Mouse (Mus musculus) intestine, postnatal 0 days (tissue): ENCODE data around the gene Cdyl2. TPM values are rescaled to one million over a fixed set of nuclear protein-coding genes. Genes with fewer than 3 reads are reported as not detected.

Source experiments
- ATAC-seq: fragments of 200-750 bp; cut with Nextera tagmentation; 2 replicates; pipeline ENCODE4 v1.8.0; 2017; ENCODE audit warnings: mild to moderate bottlenecking, moderate TSS enrichment, moderate library complexity
- H3K27ac ChIP-seq: fragments of 300-500 bp; sonication (generic); 2 replicates; pipeline ENCODE4 v1.5.1; 2014; ENCODE audit warnings: mild to moderate bottlenecking, low read depth, low read length, moderate library complexity
- H3K27me3 ChIP-seq: fragments of 300-500 bp; sonication (generic); replicated peaks from 2 replicates; pipeline ENCODE4 v1.6.1; 2014; ENCODE audit warnings: low read length, mixed read lengths; ENCODE audit not compliant: control insufficient read depth, insufficient read depth
- H3K36me3 ChIP-seq: fragments of 300-500 bp; sonication (generic); 2 replicates; pipeline ENCODE4 v1.6.1; 2014; ENCODE audit warnings: mild to moderate bottlenecking, moderate library complexity; ENCODE audit not compliant: control insufficient read depth, insufficient read depth
- H3K4me1 ChIP-seq: fragments of 300-500 bp; sonication (generic); replicated peaks from 2 replicates; pipeline ENCODE4 v1.6.1; 2014; ENCODE audit warnings: antibody characterized with exemption, low read length, mixed read lengths; ENCODE audit not compliant: control insufficient read depth, insufficient read depth
- H3K4me2 ChIP-seq: fragments of 300-500 bp; sonication (generic); replicated peaks from 2 replicates; pipeline ENCODE4 v1.6.1; 2014; ENCODE audit warnings: low read depth, mild to moderate bottlenecking, moderate library complexity
- H3K4me3 ChIP-seq: fragments of 300-500 bp; sonication (generic); 2 replicates; pipeline ENCODE4 v1.5.1; 2014; ENCODE audit warnings: low read depth, low read length
- H3K9ac ChIP-seq: fragments of 300-500 bp; sonication (generic); 2 replicates; pipeline ENCODE4 v1.6.1; 2014; ENCODE audit warnings: mild to moderate bottlenecking, low read depth, low read length
- H3K9me3 ChIP-seq: fragments of 300-500 bp; sonication (generic); 2 replicates; pipeline ENCODE4 v1.6.1; 2016; ENCODE audit warnings: mixed run types; ENCODE audit not compliant: control insufficient read depth
- CTCF ChIP-seq: sonication (generic); IDR thresholded peaks from 2 replicates; pipeline ENCODE4 v1.5.1; 2016; ENCODE audit warnings: low read depth, mild to moderate bottlenecking, control low read depth, antibody characterized with exemption, moderate library complexity
- WGBS: fragments of 180-500 bp; shearing (Covaris S2); extraction: QIAGEN DNeasy Blood & Tissue Kit; methylation state at CpG from one replicate; pipeline ENCODE4 v1.1.7; 2014; 5-methylcytosine and 5-hydroxymethylcytosine counted together
- polyA plus RNA-seq: library from polyadenylated mRNA; unstranded; fragments of >200 nt; fragmentation: Nextera tagmentation; extraction: Ambion mirVana; gene quantifications from 2 replicates; pipeline ENCODE4 v1.2.1, GENCODE M21; 2015

Cdyl2 gene
- polyA plus RNA-seq, 1 experiment from 2014 or later, result 2.8 TPM

- Histone ChIP-seq H3K27me3 (no peaks in the 10 kb centered on the region), H3K9ac (no peak overlapping the region), H3K36me3 (no peaks in the 10 kb centered on the region), H3K4me1 (no peaks in the 10 kb centered on the region), H3K4me2 (no peak overlapping the region), H3K27ac (no peak overlapping the region), H3K9me3 (no peaks in the 10 kb centered on the region), H3K4me3 (no peak overlapping the region)
- 78% methylated on average over 16 of the region's 16 CpGs for WGBS
- TF ChIP-seq CTCF, result no peak
- no peak for ATAC-seq
Measured at GRCm38 (mm10) chr8:116649975-116650725, 82.6 kb downstream of the Cdyl2 start.

GRCm38 (mm10) chr8:116645376-116645775 is 87.4 kb downstream of the Cdyl2 start:
- Histone ChIP-seq H3K36me3 (no peaks in the 10 kb centered on the region), H3K4me2 (no peak overlapping the region), H3K4me3 (no peak overlapping the region), H3K27ac (no peak overlapping the region), H3K9me3 (no peaks in the 10 kb centered on the region), H3K9ac (no peak overlapping the region), H3K4me1 (no peaks in the 10 kb centered on the region), H3K27me3 (no peaks in the 10 kb centered on the region)
- no peak for ATAC-seq
- TF ChIP-seq CTCF, result no peak
- 66% methylated on average over 4 of the region's 4 CpGs for WGBS

- Histone ChIP-seq H3K4me1 (no peaks in the 10 kb centered on the region), H3K4me2 (no peak overlapping the region), H3K36me3 (no peaks in the 10 kb centered on the region), H3K27ac (no peak overlapping the region), H3K9me3 (no peaks in the 10 kb centered on the region), H3K4me3 (no peak overlapping the region), H3K9ac (no peak overlapping the region), H3K27me3 (no peaks in the 10 kb centered on the region)
- TF ChIP-seq CTCF, result no peak
- ATAC-seq, result no peak
- 69% methylated on average over 10 of the region's 10 CpGs for WGBS
Measured at GRCm38 (mm10) chr8:116640925-116641324, 91.9 kb downstream of the Cdyl2 start.

GRCm38 (mm10) chr8:116637998-116638397 is 94.8 kb downstream of the Cdyl2 start:
- no peak for TF ChIP-seq CTCF
- 74% methylated on average over 4 of the region's 4 CpGs for WGBS
- H3K27me3 ChIP-seq, result no peaks in the 10 kb centered on the region

GRCm38 (mm10) chr8:116637193-116637592 is 95.6 kb downstream of the Cdyl2 start:
- no peak overlapping the region for H3K9ac ChIP-seq
- 90% methylated on average over 7 of the region's 7 CpGs for WGBS
- no peaks in the 10 kb centered on the region for H3K27me3 ChIP-seq
- ATAC-seq, result no peak
- no peaks in the 10 kb centered on the region for H3K36me3 ChIP-seq
- H3K9me3 ChIP-seq, result no peaks in the 10 kb centered on the region
- no peaks in the 10 kb centered on the region for H3K4me1 ChIP-seq
- TF ChIP-seq CTCF, result no peak
- H3K4me3 ChIP-seq, result no peak overlapping the region
- no peak overlapping the region for H3K4me2 ChIP-seq
- H3K27ac ChIP-seq, result no peak overlapping the region

More at GRCm38 (mm10) chr8:116637998-116638397, 94.8 kb downstream of the Cdyl2 start:
- H3K9ac ChIP-seq, result no peak overlapping the region
- no peaks in the 10 kb centered on the region for H3K4me1 ChIP-seq
- ATAC-seq, result no peak
- H3K36me3 ChIP-seq, result no peaks in the 10 kb centered on the region
- no peaks in the 10 kb centered on the region for H3K9me3 ChIP-seq
- no peak overlapping the region for H3K4me2 ChIP-seq
- H3K27ac ChIP-seq, result no peak overlapping the region
- H3K4me3 ChIP-seq, result no peak overlapping the region

GRCm38 (mm10) chr8:116636396-116636795 is 96.4 kb downstream of the Cdyl2 start:
- Histone ChIP-seq H3K27me3 (no peaks in the 10 kb centered on the region), H3K36me3 (no peaks in the 10 kb centered on the region), H3K4me1 (no peaks in the 10 kb centered on the region), H3K9me3 (no peaks in the 10 kb centered on the region), H3K4me2 (no peak overlapping the region), H3K9ac (no peak overlapping the region), H3K27ac (no peak overlapping the region), H3K4me3 (no peak overlapping the region)
- no peak for TF ChIP-seq CTCF
- ATAC-seq, result no peak
- WGBS, result 77% methylated on average over 10 of the region's 10 CpGs
